Mouse (Mus musculus) macrophage (primary cell): ENCODE measurements around the gene Vwce. TPM values are rescaled to one million over a fixed set of nuclear protein-coding genes. Genes with fewer than 3 reads are reported as not detected.
A peak's percentile ranks its signal among the peaks of the same experiment; 100 is the strongest.

ENCODE experiments used
- H3K27ac ChIP-seq: fragments of 350-480 bp; formaldehyde crosslinking; 2 replicates; pipeline ENCODE4 v1.9.0; 2021
- H3K36me3 ChIP-seq: fragments of 350-480 bp; formaldehyde crosslinking; 2 replicates; pipeline ENCODE4 v1.9.0; 2021; ENCODE audit errors: inconsistent target
- H3K4me3 ChIP-seq: fragments of 350-480 bp; formaldehyde crosslinking; 2 replicates; pipeline ENCODE4 v1.9.0; 2021; ENCODE audit errors: inconsistent target
- H3K79me2 ChIP-seq: fragments of 350-480 bp; formaldehyde crosslinking; 2 replicates; pipeline ENCODE4 v1.9.0; 2021; ENCODE audit errors: inconsistent target
- WGBS: methylation state at CpG from one replicate; pipeline ENCODE4 v1.1.7; 2026; ENCODE audit warnings: inconsistent platforms; ENCODE audit not compliant: missing documents; 5-methylcytosine and 5-hydroxymethylcytosine counted together
- polyA plus RNA-seq: library from polyadenylated mRNA; stranded (reverse); fragments of 250-400 nt; gene quantifications from 3 replicates; pipeline ENCODE4 v1.2.4, GENCODE M21; 2018; ENCODE audit warnings: inconsistent platforms

Gene Vwce
- polyA plus RNA-seq, 1 experiment from 2014 or later, result not detected

DNA sequence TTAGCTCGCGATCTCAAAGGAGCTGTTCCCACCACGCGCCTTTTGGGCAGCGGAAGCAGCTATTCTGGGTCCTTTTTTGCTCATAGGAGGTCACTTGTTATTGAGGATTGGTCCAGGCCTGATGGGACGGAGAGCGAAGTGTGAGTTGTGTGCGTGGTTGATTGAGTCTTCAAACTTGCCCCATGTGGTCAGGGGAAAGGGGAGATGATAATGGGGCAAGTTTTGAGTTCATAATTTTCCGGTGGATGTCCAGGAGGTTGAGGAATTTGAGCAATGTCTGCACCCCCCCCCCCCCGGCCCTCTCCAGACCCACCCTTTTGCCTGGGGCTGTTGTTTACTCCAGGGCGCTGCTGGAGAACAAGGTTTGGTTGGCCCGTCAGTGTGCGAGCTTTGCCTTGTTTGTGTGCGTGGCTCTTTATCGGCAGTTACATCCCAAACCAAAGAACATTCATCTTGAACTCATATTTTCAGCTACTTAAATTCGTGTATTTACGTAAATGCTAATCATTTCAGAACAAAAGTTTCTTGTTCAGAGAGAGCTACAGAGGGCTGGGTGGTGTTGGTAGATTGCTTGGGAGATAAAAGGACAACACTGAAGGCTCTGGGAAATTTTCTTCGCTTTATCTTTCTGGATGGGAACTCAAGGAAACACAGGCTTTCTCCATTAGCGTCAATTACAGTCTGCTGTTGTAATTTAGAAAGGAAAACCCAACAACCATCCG is 28.0 kb upstream of the Vwce start:
- Histone ChIP-seq H3K79me2 (peaks cover 45% of the 10 kb centered on the region), H3K4me3 (peak overlapping the region; percentile 88), H3K36me3 (peaks cover 33% of the 10 kb centered on the region), H3K27ac (peak overlapping the region; percentile 54)
- 8% methylated on average over 20 of the region's 20 CpGs for WGBS

GRCm38 (mm10) chr19:10608573-10609240 is 25.3 kb upstream of the Vwce start:
- WGBS, result 92% methylated on average over 5 of the region's 5 CpGs
- Histone ChIP-seq H3K36me3 (peaks cover 60% of the 10 kb centered on the region), H3K27ac (no peak overlapping the region), H3K79me2 (peaks cover 45% of the 10 kb centered on the region), H3K4me3 (no peak overlapping the region)

- Histone ChIP-seq H3K27ac (no peak overlapping the region), H3K36me3 (peaks cover 4% of the 10 kb centered on the region; the same call in 1 of the 2 replicates), H3K79me2 (no peaks in the 10 kb centered on the region), H3K4me3 (no peak overlapping the region)
- WGBS, result 6% methylated on average over 21 of the region's 21 CpGs
These were observed 882 bp downstream of the Vwce start for GRCm38 (mm10) chr19:10634872-10635318.

GRCm38 (mm10) chr19:10637840-10638239 is 3.8 kb downstream of the Vwce start:
- H3K79me2 ChIP-seq, result no peaks in the 10 kb centered on the region
- H3K4me3 ChIP-seq, result no peak overlapping the region
- 83% methylated on average over 7 of the region's 7 CpGs for WGBS
- H3K27ac ChIP-seq, result no peak overlapping the region
- H3K36me3 ChIP-seq, result no peaks in the 10 kb centered on the region

DNA sequence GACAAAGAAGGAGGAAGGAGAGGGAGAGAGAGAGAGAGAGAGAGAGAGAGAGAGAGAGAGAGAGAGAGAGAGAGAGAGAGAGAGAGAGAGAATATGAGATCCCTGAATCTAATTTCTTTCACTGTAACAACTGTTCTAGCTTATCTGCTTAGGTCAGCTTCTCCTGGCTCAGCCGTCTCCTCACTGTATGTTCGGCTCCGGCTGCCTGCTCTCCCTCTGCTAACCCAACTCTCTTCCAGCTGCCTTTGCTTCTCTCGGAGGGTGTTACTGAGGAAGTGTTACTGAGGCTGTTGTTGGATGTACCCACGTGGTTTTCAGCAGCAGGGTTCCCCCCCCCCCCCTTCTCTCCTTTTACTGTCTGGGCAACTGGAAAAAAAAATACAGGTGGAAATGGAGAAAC is 6.1 kb downstream of the Vwce start:
- H3K36me3 ChIP-seq, result no peaks in the 10 kb centered on the region
- no peak overlapping the region for H3K4me3 ChIP-seq
- WGBS, result 10% methylated on average over 5 of the region's 5 CpGs
- H3K79me2 ChIP-seq, result no peaks in the 10 kb centered on the region
- H3K27ac ChIP-seq, result no peak overlapping the region

DNA sequence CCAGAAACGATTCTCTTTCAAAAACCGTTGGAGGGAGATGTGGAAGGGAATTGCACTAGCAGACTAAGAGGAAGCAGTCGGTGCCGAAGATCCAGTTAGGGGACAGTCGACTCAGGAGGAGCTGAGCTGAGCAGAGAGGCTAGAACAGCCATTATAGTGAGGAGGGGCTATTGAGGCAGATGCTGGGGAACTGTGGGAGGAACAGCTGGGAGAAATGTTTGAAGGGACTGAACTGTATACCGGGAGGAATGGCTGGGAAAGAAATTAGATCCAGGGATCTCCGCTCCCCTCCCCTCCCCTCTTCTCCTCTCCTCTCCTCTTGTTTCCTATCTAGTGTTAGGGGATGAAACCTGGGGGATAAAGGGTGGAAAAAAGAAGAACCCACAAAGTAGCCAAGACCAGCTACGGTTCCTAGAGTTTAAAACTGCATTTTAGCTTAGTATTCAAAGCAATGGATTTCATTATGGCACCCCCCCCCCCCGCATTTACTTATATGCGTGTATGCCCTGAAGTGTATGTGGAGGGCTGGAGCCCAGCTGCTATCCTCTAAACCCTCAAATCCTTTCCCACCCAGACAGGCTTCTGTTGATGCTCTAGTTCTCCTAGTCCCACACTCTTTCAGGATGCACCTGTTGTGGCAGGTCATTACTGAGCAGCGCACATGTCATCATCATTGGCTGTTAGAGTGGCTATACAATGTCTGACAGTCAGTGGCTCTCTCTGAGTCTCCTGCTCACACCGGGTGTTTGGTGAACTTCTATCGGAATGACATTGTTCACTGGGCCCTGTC is 6.8 kb downstream of the Vwce start:
- H3K36me3 ChIP-seq, result no peaks in the 10 kb centered on the region
- 55% methylated on average over 13 of the region's 13 CpGs for WGBS
- H3K4me3 ChIP-seq, result no peak overlapping the region
- H3K79me2 ChIP-seq, result no peaks in the 10 kb centered on the region
- H3K27ac ChIP-seq, result no peak overlapping the region

GRCm38 (mm10) chr19:10645616-10646015 is 11.6 kb downstream of the Vwce start:
- 90% methylated on average over 2 of the region's 2 CpGs for WGBS
- H3K79me2 ChIP-seq, result no peaks in the 10 kb centered on the region
- no peak overlapping the region for H3K27ac ChIP-seq
- no peak overlapping the region for H3K4me3 ChIP-seq
- H3K36me3 ChIP-seq, result no peaks in the 10 kb centered on the region

DNA sequence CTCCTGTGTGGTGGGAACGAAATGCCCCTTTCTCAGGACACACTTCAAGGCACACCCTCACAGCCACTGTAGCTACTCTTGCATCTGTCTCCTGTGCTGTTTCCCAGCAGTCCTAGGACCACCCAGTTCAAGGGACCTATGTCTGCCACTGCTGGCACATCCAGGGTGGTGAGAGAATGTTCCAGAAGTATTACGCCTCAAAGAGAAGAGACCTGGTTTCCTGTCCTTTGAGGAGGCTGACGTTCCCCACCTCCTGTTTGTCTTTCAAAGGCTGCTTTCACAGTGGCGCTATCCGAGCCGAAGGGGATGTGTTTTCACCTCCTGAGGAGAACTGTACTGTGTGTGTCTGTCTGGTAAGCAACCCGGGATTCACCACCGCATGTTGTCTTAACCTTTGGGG is 14.1 kb downstream of the Vwce start:
- H3K27ac ChIP-seq, result no peak overlapping the region
- no peaks in the 10 kb centered on the region for H3K36me3 ChIP-seq
- no peaks in the 10 kb centered on the region for H3K79me2 ChIP-seq
- 79% methylated on average over 8 of the region's 8 CpGs for WGBS
- H3K4me3 ChIP-seq, result no peak overlapping the region

GRCm38 (mm10) chr19:10656058-10656457 is 22.0 kb downstream of the Vwce start:
- H3K27ac ChIP-seq, result no peak overlapping the region
- H3K79me2 ChIP-seq, result no peaks in the 10 kb centered on the region
- H3K4me3 ChIP-seq, result no peak overlapping the region
- H3K36me3 ChIP-seq, result no peaks in the 10 kb centered on the region
- WGBS, result 73% methylated on average over 3 of the region's 3 CpGs

DNA sequence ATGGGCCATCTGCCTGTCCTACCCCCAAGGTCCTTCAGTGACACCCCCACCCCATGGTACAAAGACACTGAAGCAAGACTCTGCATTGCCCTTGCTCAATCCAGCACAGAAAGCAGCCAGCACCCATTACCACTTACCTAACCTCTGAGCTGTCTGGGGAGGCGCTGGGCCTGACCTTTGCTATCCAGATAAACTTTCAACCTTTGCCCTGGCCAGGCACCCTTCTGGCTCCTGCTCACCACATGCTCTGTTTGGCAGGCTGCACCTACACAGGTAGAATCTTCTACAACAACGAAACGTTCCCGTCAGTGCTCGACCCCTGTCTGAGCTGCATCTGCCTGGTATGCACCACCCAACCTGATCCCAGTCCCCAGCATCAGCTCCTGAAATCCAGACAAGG is 23.7 kb downstream of the Vwce start:
- Histone ChIP-seq H3K36me3 (no peaks in the 10 kb centered on the region), H3K79me2 (no peaks in the 10 kb centered on the region), H3K27ac (no peak overlapping the region), H3K4me3 (no peak overlapping the region)
- 92% methylated on average over 5 of the region's 5 CpGs for WGBS

GRCm38 (mm10) chr19:10658406-10658805 is 24.4 kb downstream of the Vwce start:
- WGBS, result 63% methylated on average over 2 of the region's 2 CpGs
- no peaks in the 10 kb centered on the region for H3K36me3 ChIP-seq
- H3K4me3 ChIP-seq, result no peak overlapping the region
- no peaks in the 10 kb centered on the region for H3K79me2 ChIP-seq
- H3K27ac ChIP-seq, result no peak overlapping the region

GRCm38 (mm10) chr19:10661373-10661772 is 27.4 kb downstream of the Vwce start:
- 81% methylated on average over 5 of the region's 5 CpGs for WGBS
- no peak overlapping the region for H3K4me3 ChIP-seq
- H3K36me3 ChIP-seq, result no peaks in the 10 kb centered on the region
- no peaks in the 10 kb centered on the region for H3K79me2 ChIP-seq
- H3K27ac ChIP-seq, result no peak overlapping the region

DNA sequence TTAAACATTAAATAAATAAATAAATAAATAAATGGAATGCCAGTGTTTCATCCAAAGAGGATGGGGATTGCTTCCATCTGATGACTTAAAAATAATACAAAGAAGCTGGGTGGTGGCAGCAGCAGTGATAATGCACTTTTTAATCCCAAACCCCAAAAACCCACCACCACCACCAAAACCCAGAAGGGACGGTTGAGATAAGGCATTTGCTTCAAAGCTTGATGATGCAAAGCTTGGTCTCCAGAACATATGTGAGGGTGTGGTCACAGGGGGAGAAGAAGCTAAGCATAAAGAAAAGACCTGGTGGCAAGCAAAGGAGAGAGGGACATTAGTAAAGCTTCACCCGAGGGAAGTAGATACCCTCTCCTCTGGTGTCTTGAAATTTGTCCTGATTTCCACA is 27.9 kb downstream of the Vwce start:
- no peaks in the 10 kb centered on the region for H3K36me3 ChIP-seq
- no peak overlapping the region for H3K27ac ChIP-seq
- no peaks in the 10 kb centered on the region for H3K79me2 ChIP-seq
- no peak overlapping the region for H3K4me3 ChIP-seq
- WGBS, result 90% methylated on average over 2 of the region's 2 CpGs

GRCm38 (mm10) chr19:10662665-10663064 is 28.7 kb downstream of the Vwce start:
- Histone ChIP-seq H3K36me3 (no peaks in the 10 kb centered on the region), H3K4me3 (no peak overlapping the region), H3K79me2 (no peaks in the 10 kb centered on the region), H3K27ac (no peak overlapping the region)
- WGBS, result 41% methylated on average over 3 of the region's 3 CpGs

DNA sequence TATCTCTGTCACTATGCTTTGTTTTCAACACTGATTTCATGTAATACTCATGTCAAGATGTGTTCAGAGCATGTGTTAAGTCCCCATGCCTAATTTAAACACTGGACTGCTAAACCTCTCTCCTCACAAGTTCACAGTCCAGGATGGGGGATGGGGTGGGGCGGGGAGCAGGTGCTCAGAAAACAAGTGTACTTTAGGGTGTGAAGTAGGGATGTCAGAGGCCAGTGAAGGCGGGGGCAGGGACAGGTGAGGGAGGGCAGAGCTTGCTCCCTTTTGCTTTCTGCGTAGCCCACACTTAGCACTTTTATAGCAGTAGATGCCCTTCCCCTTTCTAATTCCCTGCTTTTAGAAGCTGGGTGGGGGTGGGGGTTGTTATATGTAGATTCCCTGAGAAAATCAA is 31.1 kb downstream of the Vwce start:
- Histone ChIP-seq H3K4me3 (no peak overlapping the region), H3K79me2 (no peaks in the 10 kb centered on the region), H3K36me3 (no peaks in the 10 kb centered on the region), H3K27ac (no peak overlapping the region)
- WGBS, result 62% methylated on average over 3 of the region's 3 CpGs
